Mouse (Mus musculus): ENCODE data around the gene Rap1gap.

The Rap1gap gene

DNA sequence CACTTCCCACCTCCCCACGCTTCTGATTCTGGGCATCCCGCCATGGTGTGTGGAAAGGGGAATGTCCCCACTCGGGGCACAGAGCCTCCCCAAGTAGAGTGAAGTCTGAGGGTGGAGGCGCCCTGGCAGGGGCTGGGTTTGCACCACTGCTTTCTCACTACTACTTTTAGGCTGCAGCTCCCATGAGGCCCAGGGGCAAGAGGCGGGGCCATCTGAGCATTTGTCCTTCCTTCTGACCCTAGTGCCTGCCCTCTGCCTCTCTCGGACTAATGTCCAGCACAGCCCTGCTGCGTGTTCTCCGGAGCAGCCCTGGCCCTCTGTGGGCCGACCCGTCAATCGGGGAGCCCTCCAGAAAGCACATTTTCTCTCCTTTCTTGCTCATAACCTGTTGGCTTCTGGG is 59.7 kb downstream of the Rap1gap start:
- peak in 1 of 2 experiments; percentile 37 for DNase-seq

GRCm38 (mm10) chr4:137724766-137725165 is 60.2 kb downstream of the Rap1gap start:
- DNase-seq = peak; percentile 60 to 75

GRCm38 (mm10) chr4:137725541-137726145 is 61.1 kb downstream of the Rap1gap start:
- DNase-seq = no peak

- DNase-seq = peak; percentile 78 to 82
Measured at GRCm38 (mm10) chr4:137726739-137727505, 62.4 kb downstream of the Rap1gap start.

DNA sequence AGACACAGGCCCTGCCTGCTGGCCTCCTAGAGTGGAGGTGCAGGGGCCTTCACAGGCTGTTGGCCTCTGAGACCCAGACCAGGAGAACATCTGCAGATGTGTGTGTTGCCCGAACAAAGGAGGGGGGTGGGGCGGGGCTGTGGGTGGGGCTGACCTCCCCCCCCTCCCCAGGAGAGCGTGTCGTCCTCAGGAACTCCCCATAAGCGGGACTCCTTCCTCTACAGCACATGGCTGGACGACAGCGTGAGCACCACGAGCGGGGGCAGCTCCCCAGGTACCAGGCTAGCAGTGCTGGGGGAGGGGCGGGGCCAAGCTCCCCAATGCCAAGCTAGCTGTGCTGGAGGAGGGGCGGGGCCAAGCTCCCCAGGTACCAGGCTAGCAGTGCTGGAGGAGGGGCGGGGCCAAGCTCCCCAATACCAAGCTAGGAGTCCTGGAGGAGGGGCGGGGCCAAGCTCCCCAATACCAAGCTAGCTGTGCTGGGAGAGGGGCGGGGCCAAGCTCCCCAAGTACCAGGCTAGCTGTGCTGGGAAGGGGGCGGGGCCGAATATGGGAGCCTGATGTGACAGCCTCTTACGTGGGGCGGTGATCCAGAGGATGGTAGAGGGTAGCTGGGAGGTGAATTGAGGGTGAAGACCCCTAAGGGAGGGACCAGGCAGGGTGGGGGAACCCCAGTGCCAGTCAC is 63.1 kb downstream of the Rap1gap start:
- DNase-seq = peak in 1 of 2 experiments; percentile 72

GRCm38 (mm10) chr4:137728399-137729154 is 64.1 kb downstream of the Rap1gap start:
- DNase-seq = peak in 1 of 2 experiments; percentile 59

GRCm38 (mm10) chr4:137729155-137729855 is 64.8 kb downstream of the Rap1gap start:
- peak in 1 of 2 experiments; percentile 50 for DNase-seq

DNA sequence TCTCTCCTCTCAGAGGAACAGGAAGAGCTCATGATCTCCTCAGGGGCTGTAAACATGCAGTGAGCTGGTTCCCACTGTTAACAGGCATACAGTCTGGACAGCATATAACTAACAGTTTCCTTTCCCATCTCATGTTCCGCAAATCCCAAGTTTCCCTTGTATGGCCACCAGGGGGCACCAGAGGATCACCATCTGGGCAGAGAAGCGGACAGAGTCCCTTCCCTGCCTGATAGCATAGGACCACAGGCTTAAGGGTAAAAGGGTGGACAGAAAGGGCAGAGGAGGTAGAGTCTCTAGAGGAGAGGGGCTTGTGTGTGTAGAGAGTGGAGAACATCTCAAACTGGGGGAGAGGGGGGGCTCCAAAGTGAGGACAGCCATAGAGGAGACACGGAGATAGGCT is 65.6 kb downstream of the Rap1gap start:
- peak; percentile 94 to 95 for DNase-seq

GRCm38 (mm10) chr4:137730757-137731156 is 66.2 kb downstream of the Rap1gap start:
- peak; percentile 58 to 61 for DNase-seq

- peak; percentile 73 to 80 for DNase-seq
Measured at GRCm38 (mm10) chr4:137731891-137732290, 67.4 kb downstream of the Rap1gap start.

- peak in 1 of 2 experiments; percentile 45 for DNase-seq
Measured at GRCm38 (mm10) chr4:137732361-137732760, 67.8 kb downstream of the Rap1gap start.

DNA sequence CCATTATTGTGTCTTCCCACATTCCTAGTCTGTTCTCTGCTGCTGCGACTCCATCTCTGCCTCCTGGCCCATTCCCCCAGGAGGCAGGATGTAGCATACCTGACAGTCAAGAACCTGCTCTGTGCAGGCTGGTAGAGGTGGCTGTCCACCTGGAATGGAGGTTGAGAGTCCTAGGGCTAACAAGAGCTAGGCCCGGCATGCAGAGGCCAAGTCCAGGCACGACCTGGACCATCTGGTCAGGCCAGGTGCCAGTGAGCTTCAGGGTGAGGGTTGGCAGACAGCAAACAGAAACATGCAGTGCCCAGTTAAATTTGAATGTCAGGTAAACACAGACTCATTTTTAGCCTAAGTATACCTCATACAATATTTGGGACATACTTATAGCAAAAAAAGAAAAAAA is 68.4 kb downstream of the Rap1gap start:
- peak; percentile 92 to 93 for DNase-seq

DNA sequence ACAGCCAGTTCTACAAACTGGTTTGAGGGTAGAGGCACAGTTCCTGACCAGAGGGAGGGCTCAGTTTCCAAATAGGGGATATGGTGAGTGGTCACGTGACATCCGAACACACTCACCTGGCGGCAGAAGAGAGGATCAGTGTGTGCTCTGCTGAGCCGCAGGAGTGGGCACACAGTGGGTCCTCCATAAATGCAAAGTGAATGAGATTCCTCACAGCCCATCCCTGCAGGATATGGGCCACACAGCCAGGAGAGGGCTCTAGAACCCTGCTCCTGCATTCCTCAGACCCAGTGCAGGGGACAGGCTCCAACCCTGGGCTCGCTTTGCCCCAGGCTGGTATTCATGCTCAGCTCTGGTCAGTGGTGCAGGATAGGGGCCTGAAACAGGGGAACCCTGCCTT is 68.9 kb downstream of the Rap1gap start:
- peak; percentile 53 to 60 for DNase-seq

GRCm38 (mm10) chr4:137736220-137736701 is 71.7 kb downstream of the Rap1gap start:
- peak in 1 of 2 experiments; percentile 51 for DNase-seq

- no peak for DNase-seq
Measured at GRCm38 (mm10) chr4:137737760-137738159, 73.2 kb downstream of the Rap1gap start.

DNA sequence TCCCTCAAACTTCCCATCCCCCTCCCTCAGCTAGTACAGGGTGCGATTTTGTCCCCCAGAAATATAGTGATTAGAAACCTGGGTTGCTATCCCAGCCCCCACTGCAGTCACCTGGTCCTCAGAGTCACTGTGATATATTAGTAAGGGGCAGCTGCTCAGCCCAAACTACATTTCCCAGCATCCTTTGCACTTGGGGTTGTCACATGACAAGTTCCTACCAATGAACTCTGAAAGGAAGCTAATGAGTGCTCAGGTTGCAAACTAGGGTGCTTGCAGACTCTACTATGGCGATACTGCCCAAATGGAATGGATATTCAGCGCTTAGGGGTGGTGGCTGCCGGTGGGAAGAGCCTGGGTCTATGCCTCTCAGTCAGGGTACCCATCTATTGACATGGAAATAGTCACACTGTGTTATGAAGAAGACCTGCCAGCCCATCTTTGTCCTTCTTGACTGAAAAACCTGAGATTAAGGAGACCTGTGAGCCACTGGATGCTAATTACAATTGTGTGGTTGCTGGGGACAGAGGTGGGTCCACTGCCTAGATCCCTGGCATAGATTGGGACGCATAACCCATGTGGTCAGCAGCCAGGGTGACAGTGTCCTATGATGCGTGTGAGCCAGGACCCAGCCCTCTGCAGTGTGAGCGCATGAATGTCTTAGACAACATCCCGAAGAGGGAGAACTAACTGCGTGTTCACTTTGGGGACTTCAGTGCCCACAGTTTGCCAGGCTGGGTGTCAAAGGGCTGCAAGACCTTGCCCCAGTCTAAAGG is 74.8 kb downstream of the Rap1gap start:
- DNase-seq = peak in 1 of 2 experiments; percentile 55

- DNase-seq = no peak
Measured at GRCm38 (mm10) chr4:137740350-137740749, 75.8 kb downstream of the Rap1gap start.

DNA sequence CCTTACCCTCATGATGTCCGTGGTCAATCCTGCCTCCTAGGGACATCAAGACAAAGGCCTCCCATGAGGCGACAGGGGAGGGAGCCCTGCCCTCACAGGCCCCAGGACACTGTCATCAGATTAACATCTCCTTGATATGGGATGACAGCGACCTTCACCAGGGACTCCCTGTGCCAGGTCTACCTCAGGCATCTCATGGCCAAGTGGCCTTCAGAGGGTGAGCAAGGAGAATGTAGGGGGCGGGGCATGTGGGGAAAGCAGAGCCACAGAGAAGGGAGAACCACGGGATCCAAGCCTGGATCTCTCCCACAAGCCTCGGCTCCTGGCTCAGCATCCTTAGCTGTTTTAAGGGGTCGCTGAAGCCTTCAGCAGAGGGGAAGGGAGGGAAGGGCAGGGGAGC is 79.3 kb downstream of the Rap1gap start:
- no peak for DNase-seq

DNA sequence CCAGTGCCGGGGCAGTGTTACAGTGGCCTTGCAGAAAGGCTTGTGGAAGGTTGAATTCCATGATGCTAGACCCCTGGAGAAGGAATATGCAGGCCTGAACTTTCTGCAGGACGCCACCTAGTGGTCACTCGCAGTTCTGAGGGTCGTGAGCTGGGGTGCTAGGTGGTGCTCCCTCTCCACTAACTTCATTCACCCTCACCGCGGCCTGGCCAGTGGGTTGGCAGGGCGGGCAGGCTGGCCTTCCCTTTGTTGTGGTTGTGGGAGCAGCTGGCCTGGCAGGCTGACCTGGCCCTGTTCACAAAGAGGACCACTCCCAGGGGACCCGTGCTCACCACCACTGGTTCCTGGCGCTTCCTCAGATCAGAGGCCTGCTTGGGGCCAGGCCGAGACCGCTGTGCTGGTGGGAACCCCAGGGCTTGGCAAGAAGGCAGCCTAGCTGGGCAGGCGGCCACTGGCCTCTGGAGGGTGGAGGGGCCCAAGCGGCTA is 80.0 kb downstream of the Rap1gap start:
- peak in 1 of 2 experiments; percentile 57 for DNase-seq

GRCm38 (mm10) chr4:137747091-137747490 is 82.6 kb downstream of the Rap1gap start:
- DNase-seq = no peak

DNA sequence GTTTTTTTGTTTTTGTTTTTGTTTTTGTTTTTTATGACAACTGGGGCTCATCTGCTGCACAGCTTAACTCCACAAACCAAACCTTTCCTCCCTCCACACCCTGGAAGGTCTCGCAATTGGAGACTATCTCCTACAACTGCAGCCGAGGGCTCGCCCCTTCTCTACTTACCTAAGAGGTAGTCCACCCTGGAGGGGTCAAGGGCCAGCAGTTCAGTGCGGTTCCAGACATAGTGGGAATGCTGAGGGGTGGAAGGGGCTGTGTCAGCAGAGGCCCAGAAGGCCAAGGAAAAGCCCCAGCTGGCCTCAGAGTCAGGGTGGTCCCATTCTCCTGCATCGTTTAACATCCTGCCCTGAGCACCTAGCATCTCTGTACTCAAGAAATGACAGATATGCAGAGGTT is 83.1 kb downstream of the Rap1gap start:
- DNase-seq = no peak
